Mouse (Mus musculus) midbrain, postnatal 0 days (tissue): ENCODE measurements at regions not wholly inside any gene's neighbourhood (a gene's known extent, or its start where the extent isn't known, plus 50 kb on each side); places are given as distances from the start of the nearest gene placed in this dataset.

ENCODE experiments used
- ATAC-seq: fragments of 200-750 bp; cut with Nextera tagmentation; 2 replicates; pipeline ENCODE4 v1.8.0; 2017; ENCODE audit warnings: moderate number of reproducible peaks, mild to moderate bottlenecking, moderate TSS enrichment, moderate library complexity; ENCODE audit not compliant: low FRiP score
- DNase-seq: peaks from one replicate; pipeline ENCODE4 v3.0.0-alpha.2; 2015; ENCODE audit warnings: low spot score
- H3K27ac ChIP-seq: fragments of 300-500 bp; sonication (generic); 2 replicates; pipeline ENCODE4 v1.5.1; 2014; ENCODE audit warnings: low read depth, mild to moderate bottlenecking, low read length, mixed read lengths
- H3K27me3 ChIP-seq: fragments of 300-500 bp; sonication (generic); 2 replicates; pipeline ENCODE4 v1.6.1; 2014; ENCODE audit warnings: low read length, control low read depth, mixed read lengths; ENCODE audit not compliant: insufficient read depth
- H3K36me3 ChIP-seq: fragments of 300-500 bp; sonication (generic); 2 replicates; pipeline ENCODE4 v1.6.1; 2014; ENCODE audit warnings: low read length, control low read depth, mixed read lengths; ENCODE audit not compliant: insufficient read depth
- H3K4me1 ChIP-seq: fragments of 300-500 bp; sonication (generic); 2 replicates; pipeline ENCODE4 v1.6.1; 2014; ENCODE audit warnings: mild to moderate bottlenecking, control low read depth, antibody characterized with exemption, low read length, mixed read lengths; ENCODE audit not compliant: insufficient read depth
- H3K4me2 ChIP-seq: fragments of 300-500 bp; sonication (generic); 2 replicates; pipeline ENCODE4 v1.6.1; 2014; ENCODE audit warnings: low read depth, mild to moderate bottlenecking, low read length, mixed read lengths; ENCODE audit not compliant: poor library complexity, severe bottlenecking
- H3K4me3 ChIP-seq: fragments of 300-500 bp; sonication (generic); 2 replicates; pipeline ENCODE4 v1.5.1; 2014; ENCODE audit warnings: low read depth, mild to moderate bottlenecking, low read length, moderate library complexity
- H3K9ac ChIP-seq: fragments of 300-500 bp; sonication (generic); replicated peaks from 2 replicates; pipeline ENCODE4 v1.6.1; 2014; ENCODE audit warnings: mild to moderate bottlenecking, low read length, moderate library complexity, mixed read lengths; ENCODE audit not compliant: poor library complexity, severe bottlenecking
- H3K9me3 ChIP-seq: fragments of 300-500 bp; sonication (generic); 2 replicates; pipeline ENCODE4 v1.6.1; 2016; ENCODE audit warnings: low read length, control low read depth
- CTCF ChIP-seq: IDR thresholded peaks from 2 replicates; pipeline ENCODE4 v1.5.1; 2016; ENCODE audit warnings: antibody characterized with exemption, mild to moderate bottlenecking
- WGBS: fragments of 180-500 bp; shearing (Covaris S2); extraction: QIAGEN DNeasy Blood & Tissue Kit; methylation state at CpG from one replicate; pipeline ENCODE4 v1.1.7; 2014; 5-methylcytosine and 5-hydroxymethylcytosine counted together

- no peak overlapping the region for H3K4me2 ChIP-seq
- H3K27me3 ChIP-seq = no peaks in the 10 kb centered on the region
- H3K27ac ChIP-seq = no peak overlapping the region
- ATAC-seq (no peak), DNase-seq (no peak)
- no peaks in the 10 kb centered on the region for H3K9me3 ChIP-seq
- no peaks in the 10 kb centered on the region for H3K36me3 ChIP-seq
- no peak overlapping the region for H3K9ac ChIP-seq
- H3K4me3 ChIP-seq = no peak overlapping the region
- no peak for TF ChIP-seq CTCF
- no peaks in the 10 kb centered on the region for H3K4me1 ChIP-seq
- 92% methylated on average over 1 of the region's 1 CpGs for WGBS
These were observed 133.3 kb upstream of the Tmpo start for GRCm38 (mm10) chr10:91314441-91314840.

GRCm38 (mm10) chr10:91313316-91313715, 132.2 kb upstream of the Tmpo start:
- DNase-seq (no peak), ATAC-seq (no peak)
- no peak overlapping the region for H3K4me3 ChIP-seq
- H3K4me2 ChIP-seq = no peak overlapping the region
- no peaks in the 10 kb centered on the region for H3K27me3 ChIP-seq
- no peaks in the 10 kb centered on the region for H3K36me3 ChIP-seq
- no peaks in the 10 kb centered on the region for H3K9me3 ChIP-seq
- H3K27ac ChIP-seq = no peak overlapping the region
- TF ChIP-seq CTCF = no peak
- 51% methylated on average over 3 of the region's 3 CpGs for WGBS
- no peaks in the 10 kb centered on the region for H3K4me1 ChIP-seq
- H3K9ac ChIP-seq = no peak overlapping the region

GRCm38 (mm10) chr10:91312913-91313312, 131.8 kb upstream of the Tmpo start:
- H3K9ac ChIP-seq = no peak overlapping the region
- no peaks in the 10 kb centered on the region for H3K4me1 ChIP-seq
- H3K4me3 ChIP-seq = no peak overlapping the region
- DNase-seq (peak; percentile 24), ATAC-seq (no peak)
- 59% methylated on average over 5 of the region's 5 CpGs for whole genome bisulfite sequencing
- H3K4me2 ChIP-seq = no peak overlapping the region
- no peak overlapping the region for H3K27ac ChIP-seq
- TF ChIP-seq CTCF = no peak
- no peaks in the 10 kb centered on the region for H3K9me3 ChIP-seq
- H3K27me3 ChIP-seq = no peaks in the 10 kb centered on the region
- H3K36me3 ChIP-seq = no peaks in the 10 kb centered on the region

GRCm38 (mm10) chr10:91300067-91300466, 119.0 kb upstream of the Tmpo start:
- no peaks in the 10 kb centered on the region for H3K9me3 ChIP-seq
- no peak for ATAC-seq
- no peaks in the 10 kb centered on the region for H3K36me3 ChIP-seq
- H3K4me1 ChIP-seq = no peaks in the 10 kb centered on the region
- no peak for DNase-seq
- H3K27ac ChIP-seq = no peak overlapping the region
- H3K4me3 ChIP-seq = no peak overlapping the region
- no peak overlapping the region for H3K9ac ChIP-seq
- H3K4me2 ChIP-seq = no peak overlapping the region
- 78% methylated on average over 7 of the region's 7 CpGs for WGBS
- no peak for TF ChIP-seq CTCF
- H3K27me3 ChIP-seq = no peaks in the 10 kb centered on the region

GRCm38 (mm10) chr10:91297792-91298460, 116.8 kb upstream of the Tmpo start:
- Histone ChIP-seq H3K9ac (no peak overlapping the region), H3K27ac (no peak overlapping the region), H3K9me3 (no peaks in the 10 kb centered on the region), H3K36me3 (no peaks in the 10 kb centered on the region), H3K4me3 (no peak overlapping the region), H3K4me1 (no peaks in the 10 kb centered on the region), H3K27me3 (no peaks in the 10 kb centered on the region), H3K4me2 (no peak overlapping the region)
- peak; percentile 97 for TF ChIP-seq CTCF
- DNase-seq (peak; percentile 92), ATAC-seq (peak; percentile 56; the same call in 1 of the 2 replicates)
- WGBS = 16% methylated on average over 9 of the region's 9 CpGs

- H3K27ac ChIP-seq = no peak overlapping the region
- H3K27me3 ChIP-seq = no peaks in the 10 kb centered on the region
- DNase-seq (no peak), ATAC-seq (no peak)
- H3K4me3 ChIP-seq = no peak overlapping the region
- H3K9me3 ChIP-seq = no peaks in the 10 kb centered on the region
- H3K9ac ChIP-seq = no peak overlapping the region
- TF ChIP-seq CTCF = peak; percentile 73
- 83% methylated on average over 8 of the region's 8 CpGs for WGBS
- no peaks in the 10 kb centered on the region for H3K36me3 ChIP-seq
- H3K4me1 ChIP-seq = no peaks in the 10 kb centered on the region
- H3K4me2 ChIP-seq = no peak overlapping the region
These were observed 114.2 kb upstream of the Tmpo start for GRCm38 (mm10) chr10:91295345-91295744.
